Mouse (Mus musculus) left cerebral cortex, postnatal 36 days (tissue): Measurements from ENCODE around the gene Axin2. TPM values are rescaled to one million over a fixed set of nuclear protein-coding genes. Genes with fewer than 3 reads are reported as not detected.

Experiments
- DNase-seq, 2 experiments: peaks; one replicate each; pipeline ENCODE4 v3.0.0; 2021 to 2022; ENCODE audit warnings: low spot score in 2 of 2, mixed read lengths in 1 of 2
- intact Hi-C: fragments of 180-260 bp; cut with DNase I; formaldehyde crosslinking; loops from one replicate; pipeline ENCODE4 v1.15.1; 2025
- total RNA-seq, 2 experiments: library from RNA; stranded (reverse); gene quantifications; 2 replicates each; pipeline ENCODE4 v1.2.3; 2021

Gene Axin2
- total RNA-seq, 2 experiments from 2014 or later: 33.3 to 34.9 TPM

DNA sequence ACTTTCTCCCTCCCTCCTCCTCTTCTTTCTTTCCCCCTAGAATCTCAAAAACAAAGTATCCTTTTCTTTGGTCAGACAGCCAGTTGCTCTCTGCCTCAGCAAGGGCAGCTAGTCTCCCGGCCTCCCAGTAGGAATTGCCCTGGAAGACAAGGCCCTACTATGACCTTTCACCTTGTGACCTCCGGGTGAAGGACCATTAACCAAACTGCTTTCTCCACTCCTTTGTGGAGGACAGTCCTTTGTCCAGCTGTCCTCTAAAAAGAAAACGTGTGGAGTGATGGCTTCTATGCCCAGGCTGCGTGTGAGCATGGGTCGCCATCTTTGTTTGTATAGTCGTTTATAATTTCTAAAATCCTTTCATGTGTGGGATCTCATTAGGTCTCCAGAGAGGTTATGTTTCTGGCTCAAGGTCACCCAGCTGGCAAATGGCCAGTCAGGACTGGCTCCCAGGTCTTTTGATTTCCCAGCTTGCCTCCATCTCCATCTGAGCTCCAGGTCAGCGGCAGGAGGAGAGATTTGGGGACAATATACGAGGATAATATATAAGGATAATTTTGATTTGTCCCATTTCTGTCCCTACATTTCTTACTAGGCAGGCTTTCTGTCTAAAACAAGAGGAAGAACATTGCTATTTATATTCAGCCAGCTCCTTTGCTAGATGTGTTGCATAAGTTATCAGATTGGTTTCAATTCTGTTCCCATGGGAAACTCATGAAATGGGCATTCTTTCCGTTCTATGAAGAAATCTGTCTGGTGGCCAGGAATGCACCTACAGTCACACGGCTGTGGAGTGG lies 75.2 kb downstream of the Axin2 start:
- DNase-seq: peak; percentile 9 to 47
- intact Hi-C loops: no loop called here

DNA sequence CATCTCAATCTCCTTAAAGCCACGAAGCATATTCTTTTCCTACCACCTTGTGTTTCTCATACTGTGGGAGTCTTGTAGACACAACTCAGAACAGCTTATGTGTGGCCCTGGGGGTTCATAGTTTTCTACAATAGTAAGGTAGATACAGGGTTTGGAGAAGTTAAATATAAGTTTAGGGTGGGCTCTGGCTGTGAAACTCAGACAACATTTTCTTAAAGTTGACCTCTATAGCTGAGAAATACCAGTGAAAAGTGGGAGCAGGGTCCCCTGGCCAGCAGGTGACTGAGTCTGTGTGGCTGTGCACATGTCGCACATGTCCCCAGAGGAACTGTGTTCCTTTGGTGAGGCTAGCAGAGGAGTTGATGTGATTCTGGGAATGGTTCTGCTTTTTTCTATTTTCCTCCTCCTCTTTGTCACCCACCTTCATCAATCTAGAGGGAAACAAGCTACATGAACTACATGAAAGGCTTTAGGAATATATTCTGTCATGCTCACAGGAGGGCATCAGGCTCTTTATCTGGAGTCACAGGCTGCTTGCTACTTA lies 75.9 kb downstream of the Axin2 start:
- DNase-seq: peak; percentile 37 to 45
- intact Hi-C loops: no loop called here

DNA sequence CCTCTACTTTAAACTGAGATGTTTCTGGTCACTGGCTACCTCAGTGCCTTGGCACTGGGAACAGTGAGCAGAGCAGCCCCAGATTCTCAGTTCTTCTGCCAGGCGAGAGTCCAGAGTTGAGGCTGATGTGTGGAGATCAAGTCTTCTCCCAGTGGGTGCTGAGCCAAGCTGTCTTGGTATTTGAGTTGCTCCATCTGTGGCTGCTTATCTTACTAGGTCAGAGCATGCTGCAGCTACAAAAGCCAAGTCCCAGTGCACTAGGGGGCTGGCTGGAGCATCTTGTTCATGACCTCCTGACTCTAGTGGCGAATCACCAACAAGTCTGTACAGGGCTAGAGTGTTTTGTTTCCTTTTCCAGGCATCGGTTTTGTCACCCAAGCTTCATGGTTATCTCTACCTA lies 77.7 kb downstream of the Axin2 start:
- DNase-seq: no peak
- intact Hi-C loops: no loop called here

Other genes with a start within 250 kb of the Axin2 start
- not detected for gene E030025P04Rik, start 224.0 kb downstream of the Axin2 start, total RNA-seq